Mouse (Mus musculus) liver, adult 2 months (tissue): ENCODE measurements at regions not wholly inside any gene's neighbourhood (a gene's known extent, or its start where the extent isn't known, plus 50 kb on each side); places are given as distances from the start of the nearest gene placed in this dataset.

ENCODE experiments used
- DNase-seq: peaks from one replicate; pipeline ENCODE4 v3.0.0-alpha.2; 2011; ENCODE audit warnings: low read depth, low spot score; ENCODE audit errors: extremely low read depth
- H3K27ac ChIP-seq: fragments of 200-500 bp; replicated peaks from 2 replicates; pipeline ENCODE4 v1.5.1; 2012; ENCODE audit warnings: low read depth, mild to moderate bottlenecking, control low read depth, inconsistent platforms, low read length; ENCODE audit not compliant: insufficient read depth
- H3K27me3 ChIP-seq: fragments of 200-500 bp; 2 replicates; pipeline ENCODE4 v1.6.1; 2012; ENCODE audit warnings: mild to moderate bottlenecking, moderate library complexity, low read length, inconsistent platforms; ENCODE audit not compliant: control insufficient read depth, insufficient read depth
- H3K36me3 ChIP-seq: fragments of 200-500 bp; 2 replicates; pipeline ENCODE4 v1.6.1; 2012; ENCODE audit warnings: low read length, inconsistent platforms; ENCODE audit not compliant: control insufficient read depth, insufficient read depth
- H3K4me1 ChIP-seq: fragments of 200-500 bp; 2 replicates; pipeline ENCODE4 v1.6.1; 2011; ENCODE audit warnings: low read length; ENCODE audit not compliant: control insufficient read depth, insufficient read depth
- H3K4me3 ChIP-seq: fragments of 200-500 bp; 2 replicates; pipeline ENCODE4 v1.5.1; 2011; ENCODE audit warnings: low read depth, mild to moderate bottlenecking, control low read depth, low read length, moderate library complexity; ENCODE audit not compliant: insufficient read depth
- H3K79me2 ChIP-seq: fragments of 200-500 bp; 2 replicates; pipeline ENCODE4 v1.6.1; 2012; ENCODE audit warnings: inconsistent platforms, mild to moderate bottlenecking, low read length, moderate library complexity; ENCODE audit not compliant: control insufficient read depth, insufficient read depth
- H3K9ac ChIP-seq: fragments of 200-500 bp; 2 replicates; pipeline ENCODE4 v1.6.1; 2012; ENCODE audit warnings: low read depth, mild to moderate bottlenecking, control low read depth, inconsistent platforms, low read length
- CTCF ChIP-seq: fragments of 200-500 bp; IDR thresholded peaks from 2 replicates; pipeline ENCODE4 v1.5.1; 2011; ENCODE audit warnings: low read depth, low read length, control low read depth
- POLR2A ChIP-seq: fragments of 200-500 bp; IDR thresholded peaks from 2 replicates; pipeline ENCODE4 v1.6.1; 2011; ENCODE audit warnings: low read length, control low read depth; ENCODE audit not compliant: insufficient read depth; ENCODE audit errors: extremely low read depth
- WGBS: fragments of 180-500 bp; shearing (Covaris S2); methylation state at CpG from one replicate; pipeline ENCODE4 v1.1.7; 2018; 5-methylcytosine and 5-hydroxymethylcytosine counted together

DNA sequence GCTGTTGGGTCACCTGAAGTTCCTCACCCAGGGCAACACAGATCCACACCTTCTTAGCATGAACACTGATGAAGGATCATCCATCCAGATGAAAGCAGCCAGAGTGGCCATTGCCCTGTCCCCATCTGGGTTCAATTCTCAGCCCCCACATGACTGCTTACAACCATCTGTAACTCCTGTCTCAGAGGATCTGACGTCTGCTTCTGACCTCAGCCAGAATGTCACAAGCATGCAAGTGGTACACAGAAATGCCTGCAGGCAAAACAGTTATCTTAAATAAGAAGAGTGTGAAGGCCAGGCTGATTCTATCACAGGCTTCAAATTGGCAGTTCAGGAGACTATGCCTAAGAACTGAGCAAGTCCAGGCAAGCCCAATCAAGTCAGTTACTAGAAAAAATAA, 76.2 kb upstream of the Dlg1 start:
- no peak overlapping the region for H3K4me3 ChIP-seq

DNA sequence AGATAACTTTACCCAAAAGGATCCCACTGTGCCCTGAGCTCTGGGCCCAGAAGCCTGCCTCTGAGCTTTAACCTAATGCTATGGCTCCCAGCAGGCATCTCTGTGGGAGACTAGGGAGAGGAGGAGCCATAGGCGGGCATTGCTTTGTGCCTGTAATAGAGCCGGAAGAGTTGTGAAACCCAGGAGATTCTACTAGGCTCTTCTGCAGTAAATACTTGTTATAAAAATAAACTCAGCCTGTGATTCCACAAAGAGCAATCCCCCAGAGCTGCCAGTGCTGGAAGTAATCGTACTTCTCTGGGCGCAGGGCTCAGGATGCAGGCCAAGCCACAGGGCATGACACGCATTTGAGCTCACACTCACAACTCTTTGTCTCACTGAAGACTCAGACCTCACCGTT, 73.7 kb upstream of the Dlg1 start:
- WGBS = 74% methylated on average over 6 of the region's 6 CpGs
- DNase-seq = no peak
- Histone ChIP-seq H3K36me3 (no peaks in the 10 kb centered on the region), H3K27ac (no peak overlapping the region), H3K79me2 (no peaks in the 10 kb centered on the region), H3K4me3 (no peak overlapping the region), H3K9ac (no peak overlapping the region), H3K27me3 (no peaks in the 10 kb centered on the region), H3K4me1 (no peaks in the 10 kb centered on the region)
- no peak for TF ChIP-seq CTCF
- no peak for TF ChIP-seq POLR2A

More for the DNA sequence above, 76.2 kb upstream of the Dlg1 start:
- Histone ChIP-seq H3K4me1 (no peaks in the 10 kb centered on the region), H3K9ac (no peak overlapping the region), H3K27me3 (no peaks in the 10 kb centered on the region), H3K27ac (no peak overlapping the region), H3K79me2 (no peaks in the 10 kb centered on the region), H3K36me3 (no peaks in the 10 kb centered on the region)
- WGBS = 81% methylated on average over 1 of the region's 1 CpGs
- TF ChIP-seq POLR2A = no peak
- no peak for TF ChIP-seq CTCF
- no peak for DNase-seq

DNA sequence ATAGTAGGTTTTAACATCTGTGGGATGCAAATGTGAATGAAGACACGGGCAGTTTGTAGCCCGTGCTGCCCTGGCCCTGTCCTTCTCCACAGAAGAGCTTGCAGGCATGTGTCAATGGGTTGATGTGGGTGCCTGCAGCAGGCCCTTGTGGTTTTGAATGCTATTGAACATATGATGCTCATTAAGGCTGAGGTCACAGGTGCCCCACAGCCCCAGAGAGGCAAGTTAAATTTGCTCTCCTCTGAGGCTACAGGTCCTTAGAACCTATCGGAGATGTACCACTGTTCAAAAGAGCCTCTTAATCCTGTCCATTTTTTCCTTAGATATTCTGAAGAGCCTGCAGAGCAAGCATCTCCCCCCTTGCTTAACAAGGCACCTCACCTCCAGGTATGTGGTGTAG, 71.7 kb upstream of the Dlg1 start:
- Histone ChIP-seq H3K4me3 (no peak overlapping the region), H3K27ac (no peak overlapping the region), H3K79me2 (no peaks in the 10 kb centered on the region), H3K4me1 (no peaks in the 10 kb centered on the region), H3K27me3 (no peaks in the 10 kb centered on the region), H3K36me3 (no peaks in the 10 kb centered on the region), H3K9ac (no peak overlapping the region)
- DNase-seq = no peak
- WGBS = 95% methylated on average over 3 of the region's 3 CpGs
- no peak for TF ChIP-seq CTCF
- no peak for TF ChIP-seq POLR2A

DNA sequence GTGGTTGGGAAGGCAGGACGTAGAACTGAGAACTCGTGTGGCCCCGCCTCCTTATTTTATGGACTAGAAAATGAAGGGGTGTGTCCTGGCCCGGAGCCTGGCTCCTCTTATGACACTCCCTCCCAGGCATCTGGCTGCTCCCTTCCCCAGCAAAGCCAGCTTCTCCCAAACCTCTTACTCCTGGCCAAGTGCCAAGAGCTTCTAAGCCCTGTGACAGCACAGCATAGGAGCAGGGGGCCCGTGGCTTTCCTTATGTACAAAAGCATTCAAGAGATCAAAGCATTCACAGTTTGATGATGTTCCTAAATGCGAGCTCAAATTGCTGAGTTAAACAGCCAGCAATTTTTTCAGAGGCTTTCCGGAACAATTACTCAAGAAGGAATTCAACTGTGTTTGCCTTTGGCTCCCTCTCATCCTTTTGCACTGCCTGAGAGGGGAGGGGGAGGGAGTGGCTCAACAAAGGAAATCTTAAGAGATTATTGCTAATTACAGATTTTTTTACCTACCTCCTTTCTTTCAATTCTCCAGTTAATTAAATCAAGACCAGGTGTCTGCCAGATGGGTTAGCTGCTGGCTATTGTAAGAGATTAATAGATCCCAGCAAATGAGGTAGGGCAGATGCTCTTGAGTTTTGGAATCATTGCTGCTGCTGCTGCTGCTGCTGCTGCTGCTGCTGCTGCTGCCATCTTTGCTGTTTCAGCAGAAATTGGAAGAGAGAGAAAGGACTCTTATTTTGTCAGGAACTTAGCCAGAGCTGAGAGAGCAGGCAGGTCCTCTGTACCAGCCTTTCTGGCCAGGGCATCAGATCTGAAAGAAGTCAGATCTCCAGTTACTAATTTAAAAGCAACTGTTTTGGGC, 71.0 kb upstream of the Dlg1 start:
- Histone ChIP-seq H3K9ac (no peak overlapping the region), H3K79me2 (no peaks in the 10 kb centered on the region), H3K4me1 (no peaks in the 10 kb centered on the region), H3K27ac (no peak overlapping the region), H3K27me3 (no peaks in the 10 kb centered on the region), H3K36me3 (no peaks in the 10 kb centered on the region), H3K4me3 (no peak overlapping the region)
- DNase-seq = no peak
- TF ChIP-seq POLR2A = no peak
- no peak for TF ChIP-seq CTCF
- 35% methylated on average over 7 of the region's 7 CpGs for WGBS

DNA sequence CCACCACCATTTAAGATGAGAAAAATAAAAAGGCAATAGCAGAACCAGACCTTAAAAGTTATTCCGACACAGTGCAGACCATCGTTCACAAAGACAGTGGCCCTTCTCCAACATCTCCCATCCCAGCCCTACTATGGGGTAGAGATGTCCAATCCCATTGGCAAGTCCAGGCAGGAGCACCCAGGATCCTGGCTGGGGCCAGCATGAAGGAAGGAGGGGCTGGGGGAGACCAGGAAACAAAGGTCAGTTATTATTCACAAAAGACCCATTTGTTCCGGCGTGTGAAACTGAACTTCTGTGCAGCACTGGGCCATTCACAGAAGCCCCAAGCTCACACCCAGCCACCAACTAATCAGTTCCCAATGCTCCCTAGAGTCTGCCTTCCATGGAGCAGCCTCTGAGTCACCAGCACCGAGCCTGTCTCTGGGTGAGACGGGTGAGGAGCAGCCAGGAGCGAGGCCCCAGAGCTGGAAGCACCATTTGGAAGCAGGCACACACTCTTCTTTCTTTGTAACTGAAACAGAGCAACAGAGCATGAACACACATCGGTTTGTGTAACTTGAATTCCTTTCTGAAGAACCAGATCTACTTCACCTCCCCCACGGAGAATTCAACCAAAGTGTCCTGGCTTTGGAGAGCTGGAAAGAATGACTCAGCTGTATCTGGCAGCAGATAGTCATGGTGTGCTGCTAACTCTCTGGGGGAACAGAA, 70.1 kb upstream of the Dlg1 start:
- no peak overlapping the region for H3K27ac ChIP-seq
- H3K9ac ChIP-seq = no peak overlapping the region
- DNase-seq = no peak
- H3K27me3 ChIP-seq = no peaks in the 10 kb centered on the region
- no peaks in the 10 kb centered on the region for H3K79me2 ChIP-seq
- WGBS = 72% methylated on average over 9 of the region's 9 CpGs
- no peaks in the 10 kb centered on the region for H3K36me3 ChIP-seq
- no peak overlapping the region for H3K4me3 ChIP-seq
- TF ChIP-seq POLR2A = no peak
- TF ChIP-seq CTCF = no peak
- H3K4me1 ChIP-seq = no peaks in the 10 kb centered on the region

DNA sequence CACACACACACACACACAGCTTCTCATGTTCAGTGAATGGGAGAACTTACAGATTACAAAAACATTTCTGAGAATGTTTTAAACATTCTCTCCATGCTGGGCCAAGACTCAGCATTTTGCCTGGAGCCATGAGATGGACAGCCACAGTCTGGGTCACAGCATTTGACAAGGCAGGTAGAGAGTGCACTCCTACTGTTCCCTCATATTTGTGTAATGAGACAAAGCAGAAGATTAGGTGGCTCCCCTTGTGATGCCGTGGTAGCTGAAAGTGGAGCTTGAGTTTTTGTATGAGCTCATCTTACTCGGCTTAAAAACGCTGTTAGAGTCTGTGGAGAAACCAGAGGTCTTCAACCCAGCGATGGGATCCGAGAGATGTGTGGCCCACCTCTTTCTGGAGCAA, 65.3 kb upstream of the Dlg1 start:
- Histone ChIP-seq H3K4me3 (no peak overlapping the region), H3K9ac (no peak overlapping the region), H3K4me1 (peaks cover 2% of the 10 kb centered on the region; the same call in 1 of the 2 replicates), H3K27me3 (no peaks in the 10 kb centered on the region), H3K79me2 (no peaks in the 10 kb centered on the region), H3K36me3 (no peaks in the 10 kb centered on the region), H3K27ac (no peak overlapping the region)
- WGBS = 94% methylated on average over 5 of the region's 5 CpGs
- no peak for DNase-seq
- no peak for TF ChIP-seq CTCF
- no peak for TF ChIP-seq POLR2A
